Mouse (Mus musculus) left cerebral cortex, postnatal 25 days (tissue): ENCODE data around the gene Sec24b. TPM values are rescaled to one million over a fixed set of nuclear protein-coding genes. Genes with fewer than 3 reads are reported as not detected.

Source experiments
- DNase-seq, 2 experiments: peaks; one replicate each; pipeline ENCODE4 v3.0.0; 2022; ENCODE audit warnings: low spot score in 2 of 2, mixed read lengths in 1 of 2
- intact Hi-C: fragments of 180-260 bp; cut with DNase I; formaldehyde crosslinking; loops from one replicate; pipeline ENCODE4 v1.15.1; 2025
- total RNA-seq, 2 experiments: library from RNA; stranded (reverse); gene quantifications; 2 replicates each; pipeline ENCODE4 v1.2.3; 2021

Sec24b gene
- total RNA-seq, 2 experiments from 2014 or later: 51.2 to 58.7 TPM

- DNase-seq: peak in 1 of 2 experiments; percentile 33
- intact Hi-C loops: no loop called here
These were observed 120.6 kb downstream of the Sec24b start for GRCm38 (mm10) chr3:129940780-129941179.

DNA sequence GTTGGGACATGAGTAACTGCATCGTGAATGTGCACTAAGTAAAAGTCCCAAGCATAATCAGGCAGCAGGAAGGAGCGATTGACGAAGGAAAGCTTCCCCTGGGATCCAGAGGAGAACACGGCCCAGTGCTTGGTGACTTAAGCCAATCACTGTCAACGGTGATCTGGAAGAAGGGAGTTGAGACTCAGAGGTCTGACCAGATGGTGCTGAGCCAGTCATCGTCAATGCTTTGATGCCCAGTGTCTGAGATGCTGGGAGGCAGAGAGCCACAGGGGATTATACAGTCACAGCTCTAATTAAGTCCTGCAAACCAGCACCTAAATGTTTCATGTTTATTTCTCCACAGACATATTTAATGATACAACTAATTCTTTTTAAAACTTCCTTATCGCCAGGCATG lies 122.3 kb downstream of the Sec24b start:
- DNase-seq: no peak
- intact Hi-C loops: no loop called here

GRCm38 (mm10) chr3:129937848-129938247 lies 123.5 kb downstream of the Sec24b start:
- intact Hi-C loops: no loop called here
- no peak for DNase-seq

- intact Hi-C loops: no loop called here
- peak in 1 of 2 experiments; percentile 31 for DNase-seq
These were observed 124.8 kb downstream of the Sec24b start for GRCm38 (mm10) chr3:129936561-129936960.

Other genes starting within 250 kb of the Sec24b start
- gene Rrh, start 239.0 kb downstream of the Sec24b start, total RNA-seq: 1 to 10 TPM in 1 of 2 experiments, under 1 TPM in 1; 0.53 to 1.1 TPM
- 10 to 100 TPM; 35.9 to 44.2 TPM for gene Gar1, start 230.2 kb downstream of the Sec24b start, total RNA-seq
- gene Cfi, start 225.7 kb downstream of the Sec24b start, total RNA-seq: not detected
- 10 to 100 TPM; 15.4 to 18.9 TPM for gene Pla2g12a, start 182.9 kb downstream of the Sec24b start, total RNA-seq
- 1 to 10 TPM; 6.0 to 9.7 TPM for gene Casp6, start 160.1 kb downstream of the Sec24b start, total RNA-seq
- 1 to 10 TPM in 1 of 2 experiments, under 1 TPM in 1; 0.99 to 1.9 TPM for gene Mcub, start 91.3 kb downstream of the Sec24b start, total RNA-seq
- gene Col25a1, start 69.9 kb upstream of the Sec24b start, total RNA-seq: 10 to 100 TPM; 43.5 to 48.5 TPM